Mouse (Mus musculus) C2C12 (cell line): Measurements from ENCODE around the gene Hist1h3f. TPM values are rescaled to one million over a fixed set of nuclear protein-coding genes. Genes with fewer than 3 reads are reported as not detected.
"Not testable (repeated sequence)": the region's sequence is repeated elsewhere in the genome, so short reads cannot be mapped to it uniquely, and the experiment has no call there.

ENCODE experiments used
- H3K27me3 ChIP-seq: one replicate; pipeline ENCODE4 v1.6.1; 2011; ENCODE audit not compliant: control insufficient read depth, insufficient read depth, insufficient read length
- H3K36me3 ChIP-seq: one replicate; pipeline ENCODE4 v1.6.1; 2011; ENCODE audit not compliant: control insufficient read depth, insufficient read depth
- H3K4me3 ChIP-seq: one replicate; pipeline ENCODE4 v1.5.1; 2011; ENCODE audit warnings: mild to moderate bottlenecking, control low read depth; ENCODE audit not compliant: poor library complexity, insufficient read depth, severe bottlenecking
- H3K79me2 ChIP-seq: one replicate; pipeline ENCODE4 v1.6.1; 2011; ENCODE audit not compliant: control insufficient read depth, insufficient read depth
- H3K79me3 ChIP-seq: one replicate; pipeline ENCODE4 v1.6.1; 2011; ENCODE audit warnings: low read depth, control low read depth
- H3ac ChIP-seq: one replicate; pipeline ENCODE3; 2011; ENCODE audit warnings: low read depth; ENCODE audit not compliant: control insufficient read depth, insufficient read length
- CEBPB ChIP-seq: IDR thresholded peaks from one replicate; pipeline ENCODE4 v1.6.1; 2011; ENCODE audit warnings: low read depth, mild to moderate bottlenecking, control low read depth, moderate library complexity
- CTCF ChIP-seq: IDR thresholded peaks from one replicate; pipeline ENCODE4 v1.5.1; 2011; ENCODE audit not compliant: control insufficient read depth, insufficient read depth, insufficient read length
- FOSL1 ChIP-seq: IDR thresholded peaks from one replicate; pipeline ENCODE4 v1.8.0; 2011; ENCODE audit warnings: mild to moderate bottlenecking, low read length; ENCODE audit not compliant: poor library complexity, insufficient read depth, severe bottlenecking
- MAX ChIP-seq: IDR thresholded peaks from one replicate; pipeline ENCODE4 v1.6.1; 2011; ENCODE audit warnings: mild to moderate bottlenecking, control low read depth
- MYOD1 ChIP-seq: IDR thresholded peaks from one replicate; pipeline ENCODE4 v1.6.1; 2011; ENCODE audit warnings: low read depth; ENCODE audit not compliant: control insufficient read depth, insufficient read length
- MYOG ChIP-seq: IDR thresholded peaks from one replicate; pipeline ENCODE4 v1.6.1; 2011; ENCODE audit not compliant: control insufficient read depth, insufficient read length; ENCODE audit errors: extremely low read depth
- USF1 ChIP-seq: IDR thresholded peaks from one replicate; pipeline ENCODE4 v1.6.1; 2011; ENCODE audit warnings: low read depth, mild to moderate bottlenecking, control low read depth, moderate library complexity
- polyA plus RNA-seq: library from polyadenylated mRNA; unstranded; fragments of >200 nt; fragmentation: generic; extraction: Trizol; gene quantifications from one replicate; pipeline ENCODE4 v1.2.1, GENCODE M21; 2012; ENCODE audit warnings: missing spikeins

The Hist1h3f gene
- polyA plus RNA-seq, 1 experiment, result 1.2 TPM

GRCm38 (mm10) chr13:23541497-23541896, 2.4 kb upstream of the Hist1h3f start:
- no peaks in the 10 kb centered on the region for H3K27me3 ChIP-seq
- no peaks in the 10 kb centered on the region for H3K79me3 ChIP-seq
- TF ChIP-seq MAX (no peak), CEBPB (no peak), FOSL1 (no peak)
- H3ac ChIP-seq, result no peak overlapping the region
- H3K36me3 ChIP-seq, result no peaks in the 10 kb centered on the region
- H3K4me3 ChIP-seq, result no peak overlapping the region
- peaks cover 15% of the 10 kb centered on the region for H3K79me2 ChIP-seq

GRCm38 (mm10) chr13:23542225-23542980, 1.4 kb upstream of the Hist1h3f start:
- H3K79me3 ChIP-seq, H3K36me3 ChIP-seq, H3K79me2 ChIP-seq, H3K27me3 ChIP-seq: not testable (repeated sequence)
- peak overlapping the region; percentile 30 for H3K4me3 ChIP-seq
- peak overlapping the region; percentile 65 for H3ac ChIP-seq

- H3K36me3 ChIP-seq, H3K27me3 ChIP-seq, H3K79me2 ChIP-seq, H3K79me3 ChIP-seq: not testable (repeated sequence)
- H3ac ChIP-seq, result peak within 1 kb of the TSS; percentile 65
- peak within 1 kb of the TSS; percentile 30 for H3K4me3 ChIP-seq
- TF ChIP-seq CEBPB, result peak; percentile 97
Observed at GRCm38 (mm10) chr13:23542999-23543607, 749 bp upstream of the Hist1h3f start, which contains the start of gene Hist1h2bh. Gene Hist1h2bh, minus strand, starts transcription at chr13:23543392.

- H3K36me3 ChIP-seq, H3K4me3 ChIP-seq, H3K27me3 ChIP-seq, H3K79me3 ChIP-seq, H3K79me2 ChIP-seq, H3ac ChIP-seq: not testable (repeated sequence)
Observed at GRCm38 (mm10) chr13:23544787-23545120, 902 bp downstream of the Hist1h3f start.

GRCm38 (mm10) chr13:23546694-23547093, 2.8 kb downstream of the Hist1h3f start:
- Histone ChIP-seq H3K79me2 (no peaks in the 10 kb centered on the region), H3ac (no peak overlapping the region), H3K79me3 (no peaks in the 10 kb centered on the region), H3K36me3 (no peaks in the 10 kb centered on the region), H3K27me3 (no peaks in the 10 kb centered on the region), H3K4me3 (no peak overlapping the region)
- TF ChIP-seq USF1 (no peak), CEBPB (no peak), CTCF (no peak), MYOG (no peak), MYOD1 (no peak), MAX (no peak), FOSL1 (no peak)

- no peaks in the 10 kb centered on the region for H3K36me3 ChIP-seq
- TF ChIP-seq MYOG (no peak), FOSL1 (no peak), MYOD1 (no peak), USF1 (no peak), CEBPB (no peak), MAX (no peak), CTCF (no peak)
- H3K27me3 ChIP-seq, result no peaks in the 10 kb centered on the region
- peak overlapping the region; percentile 7 for H3K4me3 ChIP-seq
- no peaks in the 10 kb centered on the region for H3K79me2 ChIP-seq
- H3ac ChIP-seq, result peak overlapping the region; percentile 48
- H3K79me3 ChIP-seq, result no peaks in the 10 kb centered on the region
Observed at GRCm38 (mm10) chr13:23550761-23551145, 6.9 kb downstream of the Hist1h3f start.
